Mouse (Mus musculus) heart, embryonic 12.5 days (tissue): ENCODE data around the gene Creb1. TPM values are rescaled to one million over a fixed set of nuclear protein-coding genes. Genes with fewer than 3 reads are reported as not detected.
"Not testable (repeated sequence)": the region's sequence is repeated elsewhere in the genome, so short reads cannot be mapped to it uniquely, and the experiment has no call there.

Experiments
- ATAC-seq: fragments of 200-750 bp; cut with Nextera tagmentation; 2 replicates; pipeline ENCODE4 v1.8.0; 2017; ENCODE audit warnings: moderate TSS enrichment, moderate library complexity; ENCODE audit not compliant: insufficient number of reproducible peaks, low FRiP score
- H3K27ac ChIP-seq: fragments of 300-500 bp; sonication (generic); 2 replicates; pipeline ENCODE4 v1.5.1; 2016; ENCODE audit warnings: mild to moderate bottlenecking, moderate library complexity; ENCODE audit not compliant: poor library complexity, severe bottlenecking
- H3K27me3 ChIP-seq: fragments of 300-500 bp; sonication (generic); replicated peaks from 2 replicates; pipeline ENCODE4 v1.6.1; 2016; ENCODE audit warnings: mild to moderate bottlenecking, moderate library complexity
- H3K36me3 ChIP-seq: fragments of 300-500 bp; sonication (generic); 2 replicates; pipeline ENCODE4 v1.6.1; 2016; ENCODE audit warnings: mild to moderate bottlenecking, moderate library complexity
- H3K4me1 ChIP-seq: fragments of 300-500 bp; sonication (generic); replicated peaks from 2 replicates; pipeline ENCODE4 v1.6.1; 2016; ENCODE audit warnings: mild to moderate bottlenecking
- H3K4me2 ChIP-seq: fragments of 300-500 bp; sonication (generic); 2 replicates; pipeline ENCODE4 v1.6.1; 2016; ENCODE audit warnings: mild to moderate bottlenecking, moderate library complexity
- H3K4me3 ChIP-seq: fragments of 300-500 bp; sonication (generic); 2 replicates; pipeline ENCODE4 v1.5.1; 2016; ENCODE audit warnings: mild to moderate bottlenecking
- H3K9ac ChIP-seq: fragments of 300-500 bp; sonication (generic); 2 replicates; pipeline ENCODE4 v1.6.1; 2016; ENCODE audit warnings: mild to moderate bottlenecking, moderate library complexity
- H3K9me3 ChIP-seq: fragments of 300-500 bp; sonication (generic); replicated peaks from 2 replicates; pipeline ENCODE4 v1.6.1; 2016; ENCODE audit warnings: mild to moderate bottlenecking, moderate library complexity
- WGBS: fragments of 180-500 bp; shearing (Covaris S2); methylation state at CpG from one replicate; pipeline ENCODE4 v1.1.7; 2016; 5-methylcytosine and 5-hydroxymethylcytosine counted together
- polyA plus RNA-seq: library from polyadenylated mRNA; unstranded; fragments of >200 nt; fragmentation: Nextera tagmentation; extraction: Ambion mirVana; gene quantifications from 2 replicates; pipeline ENCODE4 v1.2.1, GENCODE M21; 2016

Creb1 gene
- polyA plus RNA-seq, 1 experiment from 2014 or later = 28.9 TPM

DNA sequence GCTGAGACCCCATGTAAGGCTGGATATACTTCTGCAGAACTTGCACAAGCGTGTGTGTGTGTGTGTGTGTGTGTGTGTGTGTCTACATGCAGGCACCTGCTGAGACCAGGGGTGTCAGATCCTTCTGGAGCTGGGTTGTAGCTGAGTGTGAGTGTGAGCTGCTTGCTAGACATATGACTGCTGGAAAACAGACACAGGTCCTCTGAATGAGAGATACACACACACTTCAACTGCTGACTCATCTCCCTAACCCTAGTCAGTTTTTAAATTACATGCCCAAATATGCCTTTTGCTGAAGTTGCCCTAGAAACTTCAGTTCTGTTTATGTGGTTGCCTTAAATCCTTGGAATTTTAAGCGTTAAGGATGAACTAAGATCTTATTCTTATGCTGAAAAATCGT is 13.6 kb downstream of the Creb1 start:
- H3K4me2 ChIP-seq = no peak overlapping the region
- no peaks in the 10 kb centered on the region for H3K9me3 ChIP-seq
- H3K4me1 ChIP-seq = peaks cover 11% of the 10 kb centered on the region
- no peak overlapping the region for H3K27ac ChIP-seq
- 83% methylated on average over 3 of the region's 3 CpGs for WGBS
- no peak overlapping the region for H3K4me3 ChIP-seq
- ATAC-seq = no peak
- peaks cover 6% of the 10 kb centered on the region; the same call in 1 of the 2 replicates for H3K36me3 ChIP-seq
- no peak overlapping the region for H3K9ac ChIP-seq
- no peaks in the 10 kb centered on the region for H3K27me3 ChIP-seq

DNA sequence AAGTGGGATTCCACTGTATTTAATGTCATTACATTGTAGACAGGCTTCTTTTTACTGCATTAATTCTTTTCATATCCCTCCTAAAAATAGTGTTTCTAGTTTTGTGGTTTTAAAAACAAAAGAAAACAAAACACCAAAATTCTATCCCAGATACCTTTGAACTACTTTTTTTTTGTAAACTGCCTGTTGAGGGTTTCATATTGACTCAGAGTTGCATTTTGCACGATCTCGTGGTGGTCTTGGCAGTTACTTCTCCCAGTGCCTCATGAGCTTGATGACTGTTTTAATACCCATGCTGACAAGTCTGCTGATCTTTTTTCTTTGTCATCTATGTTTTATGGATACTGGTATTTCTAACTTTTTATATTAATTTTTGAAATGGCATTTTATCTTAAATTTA is 16.9 kb downstream of the Creb1 start:
- H3K9me3 ChIP-seq = no peaks in the 10 kb centered on the region
- 82% methylated on average over 2 of the region's 2 CpGs for WGBS
- H3K4me3 ChIP-seq = no peak overlapping the region
- ATAC-seq = no peak
- peaks cover 11% of the 10 kb centered on the region; the same call in 1 of the 2 replicates for H3K36me3 ChIP-seq
- H3K4me1 ChIP-seq = peaks cover 11% of the 10 kb centered on the region
- H3K4me2 ChIP-seq = no peak overlapping the region
- H3K27me3 ChIP-seq = no peaks in the 10 kb centered on the region
- no peak overlapping the region for H3K9ac ChIP-seq
- no peak overlapping the region for H3K27ac ChIP-seq

DNA sequence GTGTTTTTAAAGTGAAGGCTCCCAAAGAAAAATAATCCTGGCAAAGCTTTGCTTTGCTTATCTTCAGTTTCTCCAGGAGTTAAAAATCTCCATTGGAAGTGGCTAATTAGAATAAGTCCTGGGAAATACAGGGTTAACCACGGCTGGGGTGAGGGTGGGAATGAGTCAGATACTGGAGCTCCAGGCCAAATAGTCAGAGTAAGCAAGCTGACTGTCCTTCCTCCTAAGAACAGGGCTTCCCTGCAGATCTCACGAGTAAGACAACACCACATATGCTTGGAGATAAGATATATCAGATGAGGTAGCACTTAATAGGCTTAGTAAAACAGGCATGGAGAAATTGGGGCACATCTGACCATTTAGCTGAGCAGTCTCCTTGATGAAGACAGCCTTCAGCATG is 19.5 kb downstream of the Creb1 start:
- Histone ChIP-seq H3K27me3 (no peaks in the 10 kb centered on the region), H3K36me3 (peaks cover 15% of the 10 kb centered on the region), H3K9me3 (no peaks in the 10 kb centered on the region), H3K4me2 (no peak overlapping the region), H3K9ac (no peak overlapping the region), H3K27ac (no peak overlapping the region), H3K4me3 (no peak overlapping the region), H3K4me1 (peaks cover 5% of the 10 kb centered on the region)
- 38% methylated on average over 2 of the region's 2 CpGs for WGBS
- ATAC-seq = no peak

DNA sequence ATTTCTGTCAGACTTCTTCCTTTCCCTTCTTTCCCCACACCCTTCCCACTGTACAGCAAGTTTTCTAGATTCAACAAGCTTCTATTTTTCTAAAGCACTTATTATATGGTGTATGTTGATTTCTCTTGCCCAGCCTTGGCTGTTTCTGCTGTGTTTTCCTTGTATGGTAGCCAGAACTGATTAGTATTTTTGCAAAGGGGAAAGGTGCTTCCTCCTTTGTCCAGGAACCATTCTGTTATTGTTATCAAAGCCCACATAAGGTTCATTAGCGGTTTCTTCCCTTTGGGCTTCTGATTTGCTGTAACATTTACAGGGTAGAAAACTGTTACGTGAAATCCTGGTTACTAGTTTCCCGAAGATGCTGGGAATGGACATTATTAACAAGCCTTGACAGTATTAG is 27.7 kb downstream of the Creb1 start:
- Histone ChIP-seq H3K4me2 (no peak overlapping the region), H3K27ac (peak overlapping the region; percentile 6; the same call in 1 of the 2 replicates), H3K9ac (no peak overlapping the region), H3K36me3 (peaks cover 34% of the 10 kb centered on the region), H3K9me3 (no peaks in the 10 kb centered on the region), H3K27me3 (no peaks in the 10 kb centered on the region), H3K4me1 (no peaks in the 10 kb centered on the region), H3K4me3 (no peak overlapping the region)
- no peak for ATAC-seq
- WGBS = 76% methylated on average over 3 of the region's 3 CpGs

DNA sequence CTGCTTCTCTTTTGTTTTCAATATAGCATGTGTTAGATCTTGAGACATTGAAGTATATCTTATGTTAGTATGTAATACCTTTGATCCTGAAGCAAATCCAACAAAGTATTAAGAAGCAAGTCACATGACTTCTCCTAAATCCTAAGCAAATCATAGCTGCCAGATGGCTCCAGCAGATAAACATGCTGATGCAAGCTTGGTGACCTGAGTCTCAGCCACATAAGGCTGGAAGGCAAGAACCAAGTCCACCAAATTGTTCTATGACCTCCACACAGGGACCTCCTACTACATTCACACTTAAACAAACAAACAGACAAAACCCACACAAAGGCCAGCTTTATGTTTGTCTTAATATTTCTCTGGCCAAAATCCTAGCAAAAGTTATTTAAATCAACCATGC is 35.8 kb downstream of the Creb1 start:
- no peak for ATAC-seq
- Histone ChIP-seq H3K36me3 (peaks cover 36% of the 10 kb centered on the region), H3K4me2 (no peak overlapping the region)

DNA sequence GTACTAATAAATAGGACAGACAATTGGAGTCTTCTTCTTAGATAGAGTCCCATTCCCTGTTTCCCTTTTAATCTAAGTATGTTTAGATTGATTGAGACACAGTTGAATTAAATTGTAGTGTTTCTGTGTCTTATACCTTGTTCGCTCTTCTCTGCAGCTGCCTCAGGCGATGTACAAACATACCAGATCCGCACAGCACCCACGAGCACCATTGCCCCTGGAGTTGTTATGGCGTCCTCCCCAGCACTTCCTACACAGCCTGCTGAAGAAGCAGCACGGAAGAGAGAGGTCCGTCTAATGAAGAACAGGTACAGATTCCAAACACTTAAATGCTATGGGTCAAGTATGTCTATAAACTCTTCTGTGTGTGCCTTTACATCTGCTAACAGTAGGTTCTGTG is 43.6 kb downstream of the Creb1 start:
- no peaks in the 10 kb centered on the region for H3K9me3 ChIP-seq
- H3K4me2 ChIP-seq = no peak overlapping the region
- no peak for ATAC-seq
- 89% methylated on average over 7 of the region's 7 CpGs for WGBS
- H3K36me3 ChIP-seq = peaks cover 43% of the 10 kb centered on the region
- H3K27ac ChIP-seq = no peak overlapping the region
- no peak overlapping the region for H3K4me3 ChIP-seq
- no peaks in the 10 kb centered on the region for H3K4me1 ChIP-seq
- no peak overlapping the region for H3K9ac ChIP-seq
- H3K27me3 ChIP-seq = no peaks in the 10 kb centered on the region

More for the DNA sequence above, 35.8 kb downstream of the Creb1 start:
- no peak overlapping the region for H3K4me3 ChIP-seq
- H3K27me3 ChIP-seq = no peaks in the 10 kb centered on the region
- H3K9me3 ChIP-seq = no peaks in the 10 kb centered on the region
- no peaks in the 10 kb centered on the region for H3K4me1 ChIP-seq
- no peak overlapping the region for H3K9ac ChIP-seq
- no peak overlapping the region for H3K27ac ChIP-seq

DNA sequence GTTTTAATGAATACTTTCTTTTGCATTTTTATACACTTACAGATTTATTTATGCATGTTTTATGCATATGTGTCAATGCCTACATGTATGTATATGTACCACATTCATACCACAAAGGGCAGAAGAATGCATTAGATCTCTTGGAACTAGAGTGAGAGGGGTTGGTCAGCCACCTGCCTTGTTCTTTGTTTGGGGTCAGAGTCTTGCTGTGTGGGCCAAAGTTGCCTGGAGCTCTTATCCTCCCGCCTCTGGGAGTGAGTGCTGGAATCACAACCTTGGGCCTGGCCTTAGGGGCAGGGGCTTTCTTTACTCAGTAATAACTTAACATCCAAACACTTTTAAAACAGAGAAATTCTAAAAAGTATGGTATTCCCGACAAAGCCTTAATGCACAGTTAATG is 44.3 kb downstream of the Creb1 start:
- Histone ChIP-seq H3K27ac (no peak overlapping the region), H3K4me2 (no peak overlapping the region), H3K36me3 (peaks cover 47% of the 10 kb centered on the region), H3K4me1 (no peaks in the 10 kb centered on the region), H3K4me3 (no peak overlapping the region), H3K9ac (no peak overlapping the region), H3K9me3 (no peaks in the 10 kb centered on the region), H3K27me3 (no peaks in the 10 kb centered on the region)
- no peak for ATAC-seq
- 79% methylated on average over 2 of the region's 2 CpGs for WGBS

DNA sequence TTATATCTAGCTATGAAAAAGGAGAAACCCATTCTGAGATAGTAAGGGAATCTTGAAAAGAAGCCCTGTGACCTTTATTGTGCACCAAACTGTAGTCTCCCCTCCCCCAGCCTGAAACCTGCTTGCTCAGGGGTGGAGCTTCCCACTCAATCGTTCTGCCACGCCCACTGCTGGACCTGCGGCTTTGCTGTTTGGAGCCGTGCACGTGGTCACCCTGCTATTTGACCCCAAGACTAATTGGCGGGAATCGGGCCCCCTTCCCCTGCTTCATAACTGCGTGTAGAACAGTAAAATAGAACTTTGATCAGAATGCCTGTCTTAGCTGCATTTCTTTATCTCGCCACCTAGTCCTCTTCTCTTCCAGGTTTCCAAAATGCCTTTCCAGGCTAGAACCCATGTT is 45.5 kb downstream of the Creb1 start:
- H3K27ac ChIP-seq, H3K9ac ChIP-seq, H3K9me3 ChIP-seq, ATAC-seq, H3K27me3 ChIP-seq, H3K4me3 ChIP-seq, H3K4me1 ChIP-seq, H3K4me2 ChIP-seq: not testable (repeated sequence)
- WGBS = 68% methylated on average over 9 of the region's 9 CpGs
- H3K36me3 ChIP-seq = peaks cover 49% of the 10 kb centered on the region

DNA sequence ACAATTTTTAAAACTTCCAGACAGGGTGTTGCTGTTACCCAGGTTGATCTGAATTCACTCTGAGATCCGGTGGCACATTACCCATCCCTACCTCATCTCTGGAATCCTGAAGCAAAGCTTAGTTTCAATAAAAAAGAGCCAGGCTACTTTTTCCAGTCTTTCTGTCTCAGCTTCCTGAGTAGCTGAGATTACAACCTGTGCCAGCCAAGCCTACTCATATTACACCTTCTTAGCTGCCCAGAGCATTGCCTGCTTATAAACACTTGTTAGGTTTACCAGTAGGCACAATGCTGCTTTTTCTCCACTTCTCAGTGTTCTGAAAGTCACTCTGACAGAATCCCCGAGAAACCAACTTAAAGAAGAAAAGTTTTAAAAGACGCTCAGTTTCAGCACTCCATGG is 46.4 kb downstream of the Creb1 start:
- H3K4me2 ChIP-seq = no peak overlapping the region
- no peaks in the 10 kb centered on the region for H3K27me3 ChIP-seq
- H3K9me3 ChIP-seq = no peaks in the 10 kb centered on the region
- no peak overlapping the region for H3K27ac ChIP-seq
- WGBS = 90% methylated on average over 3 of the region's 3 CpGs
- ATAC-seq = no peak
- H3K36me3 ChIP-seq = peaks cover 49% of the 10 kb centered on the region
- no peaks in the 10 kb centered on the region for H3K4me1 ChIP-seq
- H3K4me3 ChIP-seq = no peak overlapping the region
- no peak overlapping the region for H3K9ac ChIP-seq

DNA sequence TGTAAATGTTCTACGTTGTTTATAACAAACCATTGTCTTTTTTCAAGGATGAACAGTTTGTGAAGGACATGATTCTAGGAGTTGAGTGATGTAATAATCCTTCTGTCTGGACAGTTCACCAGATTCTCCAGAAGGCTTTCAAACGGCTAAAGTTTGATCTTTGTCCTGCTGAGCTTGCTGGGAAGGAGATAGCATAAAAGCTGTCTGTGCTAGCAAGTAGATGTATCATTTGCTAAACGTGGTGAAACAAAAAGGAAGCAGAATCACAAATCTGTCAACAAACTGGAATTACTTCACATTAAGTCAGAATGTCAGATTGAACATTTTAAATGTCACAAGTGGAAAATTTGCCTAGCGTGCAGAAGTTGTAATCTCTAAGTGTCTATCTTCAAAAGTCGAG is 66.5 kb downstream of the Creb1 start:
- H3K9me3 ChIP-seq = no peaks in the 10 kb centered on the region
- WGBS = 51% methylated on average over 5 of the region's 5 CpGs
- no peak overlapping the region for H3K4me3 ChIP-seq
- no peak for ATAC-seq
- H3K36me3 ChIP-seq = peaks cover 11% of the 10 kb centered on the region; the same call in 1 of the 2 replicates
- H3K9ac ChIP-seq = no peak overlapping the region
- peaks cover 21% of the 10 kb centered on the region for H3K4me1 ChIP-seq
- H3K27ac ChIP-seq = no peak overlapping the region
- H3K4me2 ChIP-seq = no peak overlapping the region
- H3K27me3 ChIP-seq = no peaks in the 10 kb centered on the region

DNA sequence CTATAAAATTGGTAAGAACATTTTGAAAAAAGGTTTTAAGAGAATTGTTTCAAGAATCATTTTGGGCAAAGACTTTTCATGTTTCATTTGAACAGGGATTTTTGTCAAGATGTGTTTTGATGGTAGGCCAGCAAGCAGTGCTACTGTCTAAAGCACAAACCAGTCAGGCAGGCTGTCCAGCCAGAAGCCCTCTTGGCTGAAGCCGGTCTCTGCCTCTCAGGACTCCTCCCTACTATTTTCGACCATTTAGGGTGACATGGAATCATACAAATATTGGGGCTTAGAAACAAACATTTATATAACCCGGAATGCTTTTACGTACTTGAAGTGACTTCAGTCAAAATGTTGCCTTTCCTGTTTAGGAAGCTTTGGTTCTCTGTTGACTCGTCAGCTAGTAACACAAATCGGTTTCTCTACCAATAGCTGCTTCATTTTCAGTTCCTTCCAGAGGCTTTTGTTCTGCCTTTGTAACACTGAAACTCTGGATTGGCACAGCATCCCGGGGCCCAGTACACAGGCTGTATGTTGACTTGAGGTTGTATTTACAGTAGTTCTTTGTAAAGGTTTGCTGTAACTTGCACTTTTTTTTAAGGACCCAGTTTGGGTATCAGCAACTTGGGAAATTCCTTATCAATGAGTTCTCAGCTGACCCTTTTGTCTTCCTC is 68.1 kb downstream of the Creb1 start:
- Histone ChIP-seq H3K27ac (no peak overlapping the region), H3K4me2 (no peak overlapping the region), H3K9ac (no peak overlapping the region), H3K9me3 (no peaks in the 10 kb centered on the region), H3K4me3 (no peak overlapping the region), H3K36me3 (peaks cover 16% of the 10 kb centered on the region), H3K27me3 (no peaks in the 10 kb centered on the region), H3K4me1 (peaks cover 15% of the 10 kb centered on the region)
- no peak for ATAC-seq
- WGBS = 89% methylated on average over 7 of the region's 7 CpGs

DNA sequence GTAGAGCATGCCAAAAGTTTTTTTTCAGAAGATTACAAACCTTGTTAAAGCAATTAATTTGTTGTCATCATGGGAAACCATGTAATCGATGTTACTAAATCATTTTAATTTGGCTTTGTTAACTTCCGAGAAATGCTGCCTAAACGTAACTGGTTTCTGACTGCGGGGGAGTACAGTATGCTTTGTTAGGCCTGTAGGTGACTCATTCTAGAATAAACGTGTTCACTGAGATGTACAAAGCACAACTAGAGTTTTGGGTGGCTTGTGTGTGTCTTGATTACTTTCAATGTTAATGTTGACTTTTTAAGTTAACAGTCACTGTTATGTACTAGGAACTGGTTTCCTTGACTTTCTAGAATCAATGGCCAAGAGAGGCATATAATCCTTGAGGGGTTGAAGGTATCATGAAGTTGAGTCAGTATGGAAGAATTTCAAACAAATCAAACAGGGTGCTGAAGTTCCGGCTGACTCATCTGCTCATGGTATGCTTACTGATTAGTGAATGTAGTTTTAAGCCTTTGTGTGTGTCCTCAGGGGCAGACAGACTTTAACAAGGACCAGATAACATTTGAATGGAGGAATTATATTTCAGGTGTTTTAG is 68.9 kb downstream of the Creb1 start:
- no peak overlapping the region for H3K9ac ChIP-seq
- H3K4me3 ChIP-seq = no peak overlapping the region
- no peaks in the 10 kb centered on the region for H3K9me3 ChIP-seq
- peaks cover 8% of the 10 kb centered on the region for H3K4me1 ChIP-seq
- no peak for ATAC-seq
- H3K36me3 ChIP-seq = peaks cover 16% of the 10 kb centered on the region
- H3K4me2 ChIP-seq = no peak overlapping the region
- no peak overlapping the region for H3K27ac ChIP-seq
- WGBS = 75% methylated on average over 6 of the region's 6 CpGs
- no peaks in the 10 kb centered on the region for H3K27me3 ChIP-seq
